Mouse (Mus musculus) midbrain, embryonic 16.5 days (tissue): ENCODE data around the gene Tbc1d25. TPM values are rescaled to one million over a fixed set of nuclear protein-coding genes. Genes with fewer than 3 reads are reported as not detected.

Source experiments
- ATAC-seq: fragments of 200-750 bp; cut with Nextera tagmentation; 2 replicates; pipeline ENCODE4 v1.8.0; 2017; ENCODE audit warnings: moderate TSS enrichment
- H3K27ac ChIP-seq: fragments of 300-500 bp; sonication (generic); 2 replicates; pipeline ENCODE4 v1.5.1; 2014; ENCODE audit warnings: mild to moderate bottlenecking, low read length, mixed read lengths
- H3K27me3 ChIP-seq: fragments of 300-500 bp; sonication (generic); 2 replicates; pipeline ENCODE4 v1.6.1; 2014; ENCODE audit warnings: low read depth, low read length, mixed read lengths; ENCODE audit not compliant: control insufficient read depth, insufficient read depth
- H3K36me3 ChIP-seq: fragments of 300-500 bp; sonication (generic); 2 replicates; pipeline ENCODE4 v1.6.1; 2014; ENCODE audit warnings: mild to moderate bottlenecking, low read length, moderate library complexity, mixed read lengths; ENCODE audit not compliant: control insufficient read depth, insufficient read depth
- H3K4me1 ChIP-seq: fragments of 300-500 bp; sonication (generic); 2 replicates; pipeline ENCODE4 v1.6.1; 2014; ENCODE audit warnings: mild to moderate bottlenecking, low read length, mixed read lengths; ENCODE audit not compliant: control insufficient read depth, insufficient read depth
- H3K4me2 ChIP-seq: fragments of 300-500 bp; sonication (generic); 2 replicates; pipeline ENCODE4 v1.6.1; 2014; ENCODE audit warnings: mild to moderate bottlenecking, low read length, mixed read lengths
- H3K4me3 ChIP-seq: fragments of 300-500 bp; sonication (generic); 2 replicates; pipeline ENCODE4 v1.5.1; 2014; ENCODE audit warnings: low read depth, mild to moderate bottlenecking, low read length, moderate library complexity, mixed read lengths
- H3K9ac ChIP-seq: fragments of 300-500 bp; sonication (generic); 2 replicates; pipeline ENCODE4 v1.6.1; 2014; ENCODE audit warnings: low read depth, low read length, mixed read lengths
- H3K9me3 ChIP-seq: fragments of 300-500 bp; sonication (generic); replicated peaks from 2 replicates; pipeline ENCODE4 v1.6.1; 2014; ENCODE audit warnings: mild to moderate bottlenecking, low read length, mixed read lengths; ENCODE audit not compliant: control insufficient read depth, poor library complexity, severe bottlenecking
- WGBS: fragments of 180-500 bp; shearing (Covaris S2); extraction: QIAGEN DNeasy Blood & Tissue Kit; methylation state at CpG from one replicate; pipeline ENCODE4 v1.1.7; 2014; 5-methylcytosine and 5-hydroxymethylcytosine counted together
- polyA plus RNA-seq: library from polyadenylated mRNA; unstranded; fragments of >200 nt; fragmentation: Nextera tagmentation; extraction: Ambion mirVana; gene quantifications from 2 replicates; pipeline ENCODE4 v1.2.1, GENCODE M21; 2015

The Tbc1d25 gene
- polyA plus RNA-seq, 1 experiment from 2014 or later, result 24.4 TPM

GRCm38 (mm10) chrX:8163076-8163475 is 12.9 kb downstream of the Tbc1d25 start:
- no peaks in the 10 kb centered on the region for H3K4me1 ChIP-seq
- WGBS, result 91% methylated on average over 5 of the region's 5 CpGs
- no peak overlapping the region for H3K4me3 ChIP-seq
- no peak for ATAC-seq
- no peaks in the 10 kb centered on the region for H3K27me3 ChIP-seq
- no peaks in the 10 kb centered on the region; the same call in 1 of the 2 replicates for H3K36me3 ChIP-seq
- H3K9ac ChIP-seq, result no peak overlapping the region
- no peak overlapping the region for H3K4me2 ChIP-seq
- no peaks in the 10 kb centered on the region for H3K9me3 ChIP-seq
- no peak overlapping the region for H3K27ac ChIP-seq

DNA sequence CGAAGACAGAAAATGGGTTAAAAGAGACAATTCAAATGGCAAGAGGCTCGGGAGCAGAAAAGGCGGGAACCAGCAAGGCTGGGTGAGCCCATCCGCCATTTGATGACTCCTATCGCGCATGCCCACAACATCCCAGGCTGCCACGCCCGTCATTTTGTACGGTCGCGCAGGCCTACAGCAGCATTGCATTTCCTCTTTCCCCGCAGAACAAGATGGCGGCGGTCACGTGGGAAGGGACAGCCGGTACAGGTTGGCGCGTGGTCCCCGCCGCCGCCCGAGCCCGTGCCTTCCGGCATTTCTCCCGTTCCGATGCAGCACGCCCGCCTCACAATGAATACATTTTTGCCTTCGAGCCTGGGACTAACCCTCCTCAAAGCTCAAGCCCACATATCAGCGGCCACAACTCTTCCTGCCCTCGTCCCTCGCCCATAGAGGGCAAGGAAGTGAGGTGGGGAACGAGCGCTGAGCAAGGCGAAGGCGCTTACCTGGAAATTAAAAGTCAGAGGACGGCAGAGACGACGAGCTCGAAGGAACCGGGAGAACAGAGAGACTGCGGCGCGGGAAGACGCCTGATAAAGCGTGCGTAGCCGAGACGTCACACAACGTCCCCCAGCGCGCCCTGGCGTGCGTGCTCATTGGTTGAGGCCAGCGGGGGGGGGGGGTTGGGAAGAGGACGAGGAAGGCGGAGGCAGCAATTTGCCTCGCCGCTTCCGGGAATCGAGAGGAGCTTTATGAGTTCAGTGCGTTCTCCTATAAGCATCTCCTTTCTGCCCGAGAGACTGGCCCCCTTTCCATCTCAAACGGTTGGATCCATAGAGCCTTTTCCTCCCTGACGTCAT is 30.6 kb downstream of the Tbc1d25 start, which contains the start of gene Rbm3:
Gene Rbm3 (minus strand): TSS at position 728 of the 839 bp plus-strand sequence.
- peak within 1 kb of the TSS; percentile 95 for H3K27ac ChIP-seq
- no peaks in the 10 kb centered on the region for H3K27me3 ChIP-seq
- H3K36me3 ChIP-seq, result 0 out of 2 replicates have a peak, but pooled peaks cover 2% of the 10 kb centered on the region
- WGBS, result 26% methylated on average over 56 of the region's 65 CpGs
- ATAC-seq, result peak; percentile 96
- H3K9ac ChIP-seq, result peak within 1 kb of the TSS; percentile 81
- H3K4me3 ChIP-seq, result peak within 1 kb of the TSS; percentile 64
- H3K4me1 ChIP-seq, result peaks cover 9% of the 10 kb centered on the region; the same call in 1 of the 2 replicates
- peak within 1 kb of the TSS; percentile 54 for H3K4me2 ChIP-seq
- no peaks in the 10 kb centered on the region for H3K9me3 ChIP-seq

- Histone ChIP-seq H3K4me1 (peaks cover 9% of the 10 kb centered on the region; the same call in 1 of the 2 replicates), H3K4me3 (peak overlapping the region; percentile 64), H3K36me3 (0 out of 2 replicates have a peak, but pooled peaks cover 2% of the 10 kb centered on the region), H3K27me3 (no peaks in the 10 kb centered on the region), H3K4me2 (peak overlapping the region; percentile 54), H3K9me3 (no peaks in the 10 kb centered on the region), H3K9ac (no peak overlapping the region), H3K27ac (no peak overlapping the region)
- WGBS, result 63% methylated on average over 7 of the region's 7 CpGs
- ATAC-seq, result no peak
Observed at GRCm38 (mm10) chrX:8143750-8144149, 32.2 kb downstream of the Tbc1d25 start.

GRCm38 (mm10) chrX:8142948-8143347 is 33.0 kb downstream of the Tbc1d25 start:
- Histone ChIP-seq H3K4me1 (peaks cover 9% of the 10 kb centered on the region; the same call in 1 of the 2 replicates), H3K27me3 (no peaks in the 10 kb centered on the region), H3K36me3 (0 out of 2 replicates have a peak, but pooled peaks cover 2% of the 10 kb centered on the region), H3K4me2 (no peak overlapping the region), H3K4me3 (no peak overlapping the region), H3K9me3 (no peaks in the 10 kb centered on the region), H3K9ac (no peak overlapping the region), H3K27ac (no peak overlapping the region)
- no peak for ATAC-seq
- WGBS, result 84% methylated on average over 7 of the region's 7 CpGs

- 0 out of 2 replicates have a peak, but pooled peaks cover 2% of the 10 kb centered on the region for H3K36me3 ChIP-seq
- H3K9ac ChIP-seq, result no peak overlapping the region
- 77% methylated on average over 3 of the region's 3 CpGs for WGBS
- no peak overlapping the region for H3K27ac ChIP-seq
- H3K4me3 ChIP-seq, result no peak overlapping the region
- no peak overlapping the region for H3K4me2 ChIP-seq
- H3K4me1 ChIP-seq, result peaks cover 9% of the 10 kb centered on the region; the same call in 1 of the 2 replicates
- no peaks in the 10 kb centered on the region for H3K27me3 ChIP-seq
- ATAC-seq, result no peak
- no peaks in the 10 kb centered on the region for H3K9me3 ChIP-seq
Observed at GRCm38 (mm10) chrX:8141058-8141457, 34.9 kb downstream of the Tbc1d25 start.

- no peaks in the 10 kb centered on the region for H3K27me3 ChIP-seq
- H3K4me1 ChIP-seq, result peaks cover 9% of the 10 kb centered on the region; the same call in 1 of the 2 replicates
- H3K4me2 ChIP-seq, result no peak overlapping the region
- WGBS, result 95% methylated on average over 2 of the region's 2 CpGs
- ATAC-seq, result no peak
- no peak overlapping the region for H3K27ac ChIP-seq
- H3K9me3 ChIP-seq, result no peaks in the 10 kb centered on the region
- no peak overlapping the region for H3K9ac ChIP-seq
- H3K36me3 ChIP-seq, result 0 out of 2 replicates have a peak, but pooled peaks cover 2% of the 10 kb centered on the region
- no peak overlapping the region for H3K4me3 ChIP-seq
Observed at GRCm38 (mm10) chrX:8140446-8140845, 35.5 kb downstream of the Tbc1d25 start.

- Histone ChIP-seq H3K4me2 (no peak overlapping the region), H3K4me1 (peaks cover 8% of the 10 kb centered on the region; the same call in 1 of the 2 replicates), H3K27ac (no peak overlapping the region), H3K27me3 (no peaks in the 10 kb centered on the region), H3K9me3 (no peaks in the 10 kb centered on the region), H3K4me3 (no peak overlapping the region), H3K36me3 (0 out of 2 replicates have a peak, but pooled peaks cover 2% of the 10 kb centered on the region), H3K9ac (no peak overlapping the region)
- ATAC-seq, result no peak
- 67% methylated on average over 1 of the region's 1 CpGs for WGBS
Observed at GRCm38 (mm10) chrX:8139480-8139879, 36.5 kb downstream of the Tbc1d25 start.

DNA sequence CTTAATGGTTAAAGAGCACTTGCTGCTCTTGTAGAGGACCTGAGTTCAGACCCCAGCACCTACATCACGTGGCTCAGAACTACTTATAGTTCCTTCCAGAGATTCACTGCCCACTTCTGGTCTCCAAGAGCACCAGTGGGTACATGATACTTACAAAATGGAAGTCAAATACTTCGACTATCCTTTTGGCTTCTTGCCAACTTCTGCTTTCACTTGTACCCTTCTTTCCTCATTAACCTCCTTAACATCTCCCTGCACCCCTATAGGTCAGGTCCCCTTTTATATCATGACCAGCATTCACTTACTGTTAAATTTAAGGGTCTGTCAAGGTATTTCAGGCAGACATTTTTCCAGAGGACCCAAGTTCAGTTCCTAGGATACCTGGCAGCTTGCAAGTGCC is 40.1 kb downstream of the Tbc1d25 start:
- Histone ChIP-seq H3K27ac (no peak overlapping the region), H3K4me1 (peaks cover 4% of the 10 kb centered on the region; the same call in 1 of the 2 replicates), H3K27me3 (no peaks in the 10 kb centered on the region), H3K36me3 (0 out of 2 replicates have a peak, but pooled peaks cover 2% of the 10 kb centered on the region), H3K4me2 (no peak overlapping the region), H3K4me3 (no peak overlapping the region), H3K9me3 (no peaks in the 10 kb centered on the region), H3K9ac (no peak overlapping the region)
- WGBS, result 64% methylated on average over 2 of the region's 2 CpGs
- ATAC-seq, result no peak
